Mouse (Mus musculus) cerebellum, adult 2 months (tissue): ENCODE measurements around the gene Klhl23.

Experiments used
- CTCF ChIP-seq: fragments of 200-500 bp; IDR thresholded peaks from 2 replicates; pipeline ENCODE4 v1.5.1; 2011; ENCODE audit warnings: low read depth, mild to moderate bottlenecking, control low read depth, low read length, moderate library complexity, borderline replicate concordance; ENCODE audit not compliant: insufficient read depth
- POLR2A ChIP-seq: fragments of 200-500 bp; IDR thresholded peaks from 2 replicates; pipeline ENCODE4 v1.6.1; 2011; ENCODE audit warnings: low read length, control low read depth, borderline replicate concordance; ENCODE audit not compliant: insufficient read depth

- TF ChIP-seq CTCF (no peak), POLR2A (no peak)
Measured at GRCm38 (mm10) chr2:69820201-69820600, 1.5 kb upstream of the Klhl23 start.
